Mouse (Mus musculus): ENCODE measurements around the gene Gpr152.
A peak's percentile ranks its signal among the peaks of the same experiment; 100 is the strongest.
"Not testable (repeated sequence)": the region's sequence is repeated elsewhere in the genome, so short reads cannot be mapped to it uniquely, and the experiment has no call there.

The Gpr152 gene

GRCm38 (mm10) chr19:4112063-4112960 is 27.3 kb upstream of the Gpr152 start:
- DNase-seq (ENCODE audit: low read depth, low spot score), result no peak

- no peak for DNase-seq (ENCODE audit: low read depth, low spot score)
These were observed 26.3 kb upstream of the Gpr152 start for GRCm38 (mm10) chr19:4113186-4113805.

GRCm38 (mm10) chr19:4113806-4114230 is 25.8 kb upstream of the Gpr152 start:
- DNase-seq (ENCODE audit: low read depth, low spot score), result no peak

GRCm38 (mm10) chr19:4114551-4114950 is 25.0 kb upstream of the Gpr152 start:
- no peak for DNase-seq (ENCODE audit: low read depth, low spot score)

GRCm38 (mm10) chr19:4115144-4115543 is 24.4 kb upstream of the Gpr152 start:
- no peak for DNase-seq (ENCODE audit: low read depth, low spot score)

GRCm38 (mm10) chr19:4115816-4116215 is 23.8 kb upstream of the Gpr152 start:
- DNase-seq (ENCODE audit: low read depth, low spot score), result no peak

- DNase-seq (ENCODE audit: low read depth, low spot score), result no peak
These were observed 22.6 kb upstream of the Gpr152 start for GRCm38 (mm10) chr19:4117006-4117405.

- DNase-seq (ENCODE audit: low read depth, low spot score), result no peak
These were observed 21.2 kb upstream of the Gpr152 start for GRCm38 (mm10) chr19:4118350-4118749.

- DNase-seq (ENCODE audit: low read depth, low spot score), result no peak
These were observed 19.7 kb upstream of the Gpr152 start for GRCm38 (mm10) chr19:4119716-4120487.

- DNase-seq (ENCODE audit: low read depth, low spot score), result no peak
These were observed 19.1 kb upstream of the Gpr152 start for GRCm38 (mm10) chr19:4120496-4120895.

GRCm38 (mm10) chr19:4121097-4121805 is 18.3 kb upstream of the Gpr152 start:
- peak; percentile 98 for DNase-seq (ENCODE audit: low read depth, low spot score)

GRCm38 (mm10) chr19:4121896-4122295 is 17.7 kb upstream of the Gpr152 start:
- DNase-seq (ENCODE audit: low read depth, low spot score), result not testable (repeated sequence)

- DNase-seq (ENCODE audit: low read depth, low spot score), result no peak
These were observed 16.9 kb upstream of the Gpr152 start for GRCm38 (mm10) chr19:4122411-4123370.

GRCm38 (mm10) chr19:4124432-4124831 is 15.2 kb upstream of the Gpr152 start:
- DNase-seq (ENCODE audit: low read depth, low spot score), result no peak

- DNase-seq (ENCODE audit: low read depth, low spot score), result not testable (repeated sequence)
These were observed 14.3 kb upstream of the Gpr152 start for GRCm38 (mm10) chr19:4125268-4125667.

GRCm38 (mm10) chr19:4125741-4126696 is 13.6 kb upstream of the Gpr152 start, which contains the start of gene Aip:
TSS of gene Aip (minus strand) at chr19:4125858.
- peak; percentile 92 for DNase-seq (ENCODE audit: low read depth, low spot score)

- DNase-seq (ENCODE audit: low read depth, low spot score), result no peak
These were observed 12.7 kb upstream of the Gpr152 start for GRCm38 (mm10) chr19:4126759-4127495.

GRCm38 (mm10) chr19:4129462-4129861 is 10.1 kb upstream of the Gpr152 start:
- DNase-seq (ENCODE audit: low read depth, low spot score), result no peak

All from retina, adult 2 months (tissue).